Mouse (Mus musculus) kidney, adult 11 months (tissue): Measurements from ENCODE around the gene Akr1cl.
"Not testable (repeated sequence)": the region's sequence is repeated elsewhere in the genome, so short reads cannot be mapped to it uniquely, and the experiment has no call there.

Experiments
- DNase-seq: peaks from one replicate; pipeline ENCODE4 v3.0.0; 2022

The Akr1cl gene

DNA sequence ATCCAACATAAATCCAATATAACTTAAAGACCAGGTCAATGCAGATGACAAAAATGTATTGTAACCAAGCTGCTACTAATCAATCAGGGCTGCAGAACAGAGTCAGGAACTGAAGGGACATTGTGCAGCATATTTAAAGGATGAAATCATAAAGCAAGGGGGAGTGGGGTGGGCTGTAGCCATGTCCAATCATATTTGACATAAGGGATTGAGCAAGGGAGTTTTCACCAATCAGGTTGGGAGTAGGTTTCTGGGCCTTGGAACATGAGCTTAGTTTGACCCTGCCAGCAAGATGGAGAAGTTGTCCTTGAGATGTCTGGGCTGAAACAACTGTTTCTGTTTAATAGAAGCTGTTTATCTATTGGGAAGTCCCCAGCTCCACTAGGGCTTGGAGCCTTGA lies at the start of gene Akr1cl:
Akr1cl (minus strand) TSS at position 119 of the 400 bp plus-strand sequence.
- no peak for DNase-seq

DNA sequence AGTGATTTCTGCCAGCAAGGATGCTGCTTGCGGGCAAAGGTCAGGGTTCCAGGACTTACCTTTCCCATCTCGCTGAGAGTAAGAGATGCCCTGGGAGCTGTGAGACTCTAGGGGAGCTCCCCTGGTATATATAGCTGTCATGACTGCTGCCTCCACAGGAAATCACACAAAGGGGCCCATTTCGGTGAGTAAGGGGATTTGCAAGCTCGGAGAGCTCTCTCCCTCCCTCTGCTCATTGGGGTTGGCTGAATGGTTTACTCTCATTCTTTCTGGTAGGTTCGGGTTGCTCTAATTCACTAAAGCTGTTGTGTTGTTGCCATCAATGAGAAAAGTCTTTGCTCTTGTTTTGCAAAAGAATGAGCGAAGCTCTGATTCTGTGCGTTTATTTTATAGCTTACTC lies 49.6 kb upstream of the Akr1cl start, which contains the start of gene Crygb:
Crygb (minus strand) TSS at position 101 of the 400 bp plus-strand sequence.
- DNase-seq = no peak

DNA sequence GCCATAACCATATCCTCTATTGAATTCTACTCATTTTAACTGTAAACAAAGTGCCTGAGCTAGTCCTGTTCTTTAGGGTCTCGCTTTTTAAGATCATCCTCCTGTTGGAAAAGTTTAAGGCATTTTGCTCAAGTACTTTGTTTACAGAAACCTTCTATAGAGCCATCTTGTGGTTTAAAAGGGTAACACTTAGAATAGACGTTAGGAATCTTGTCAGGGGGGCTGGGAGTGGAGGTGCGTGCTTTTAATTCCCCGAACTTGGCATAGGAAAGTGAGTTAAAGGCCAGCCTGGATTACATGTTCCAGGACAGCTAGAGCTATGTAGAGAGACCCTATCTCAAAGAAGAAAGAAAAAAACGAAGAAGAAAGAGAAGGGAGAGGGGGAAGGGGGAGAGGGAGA lies 43.0 kb upstream of the Akr1cl start:
- DNase-seq = no peak

- DNase-seq = no peak
These were observed 41.0 kb upstream of the Akr1cl start, which contains the start of gene Crygc for GRCm38 (mm10) chr1:65073589-65073988. Crygc (minus strand) TSS chr1:65073689.

DNA sequence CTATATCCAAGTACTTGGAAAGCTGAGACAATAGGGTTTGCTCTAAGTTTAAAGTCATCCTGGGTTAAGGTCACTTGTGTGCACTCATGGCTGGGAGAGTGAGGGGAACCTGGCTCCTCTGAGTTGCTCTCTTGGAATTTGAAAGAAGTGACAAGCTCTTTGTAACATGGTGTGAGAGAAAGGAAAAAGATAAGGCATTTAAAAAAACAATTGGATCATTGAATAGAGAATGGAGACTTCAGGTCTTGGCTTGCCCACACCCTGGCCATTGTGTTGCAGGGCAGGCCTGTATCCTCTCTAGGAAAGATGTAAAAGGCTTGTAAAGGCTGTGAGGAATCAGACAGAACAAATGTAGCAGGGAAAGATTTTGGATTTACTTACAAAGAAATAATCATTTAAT lies 35.3 kb upstream of the Akr1cl start:
- no peak for DNase-seq

DNA sequence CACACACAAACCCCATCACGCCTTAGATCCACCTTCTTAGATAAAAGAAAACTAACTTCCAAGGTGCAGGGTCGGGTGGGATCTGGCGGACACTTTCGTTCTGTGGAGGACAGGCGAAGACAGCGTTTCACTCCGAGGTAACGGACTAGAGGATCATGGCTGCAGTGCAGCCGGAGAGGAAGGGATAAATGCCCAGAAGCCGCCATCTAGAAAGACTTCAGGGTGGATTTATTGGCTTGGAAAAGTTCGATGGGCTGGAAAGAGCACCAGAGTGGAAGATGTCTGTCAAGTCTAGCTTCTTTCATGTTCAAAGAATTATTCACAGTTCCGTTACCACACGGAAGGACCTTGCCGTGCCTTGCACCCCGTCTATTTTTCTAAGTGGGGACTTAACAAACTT lies 31.6 kb upstream of the Akr1cl start:
- no peak for DNase-seq

- DNase-seq = no peak
These were observed 30.8 kb upstream of the Akr1cl start, which contains the start of gene Crygd for GRCm38 (mm10) chr1:65063352-65063751. Crygd (minus strand) TSS chr1:65063452.

DNA sequence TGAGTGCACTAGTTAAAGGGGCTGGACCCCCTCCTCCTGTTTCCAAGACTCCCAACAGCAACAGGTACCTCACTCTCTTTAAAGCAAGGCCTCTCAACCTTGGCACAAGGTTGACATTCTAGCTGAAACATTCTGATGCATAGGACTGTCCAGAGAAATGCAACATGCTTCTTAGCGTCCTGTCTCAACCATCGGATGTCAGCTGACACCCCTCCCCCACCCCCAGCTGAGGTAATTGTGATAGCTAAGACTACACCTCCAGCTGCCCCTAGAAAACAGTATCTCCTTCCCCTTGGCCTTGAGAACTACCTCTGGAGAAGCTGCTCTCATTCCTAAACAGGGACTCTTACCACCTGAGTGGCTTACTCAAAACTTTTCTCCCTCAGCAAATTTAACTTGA lies 19.6 kb upstream of the Akr1cl start:
- no peak for DNase-seq

DNA sequence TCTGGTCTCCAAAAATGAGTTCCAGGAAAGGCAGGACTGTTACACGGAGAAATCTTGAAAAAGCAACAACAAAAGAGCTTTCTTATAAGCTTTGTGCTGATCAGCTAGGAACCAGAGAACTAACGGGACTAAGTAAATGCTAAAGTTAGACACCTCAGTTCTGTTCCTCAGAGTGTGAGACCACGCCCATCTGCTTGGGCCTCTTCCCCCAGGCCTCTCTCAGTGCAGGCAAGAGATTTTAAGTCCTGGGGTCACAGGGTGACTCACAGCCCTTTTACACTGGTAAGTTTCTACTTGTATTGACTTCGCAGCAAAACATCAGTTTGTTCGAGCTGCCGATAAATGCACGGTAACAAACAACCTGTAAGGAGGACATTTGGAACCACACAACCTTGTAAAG lies 19.1 kb upstream of the Akr1cl start:
- no peak for DNase-seq

DNA sequence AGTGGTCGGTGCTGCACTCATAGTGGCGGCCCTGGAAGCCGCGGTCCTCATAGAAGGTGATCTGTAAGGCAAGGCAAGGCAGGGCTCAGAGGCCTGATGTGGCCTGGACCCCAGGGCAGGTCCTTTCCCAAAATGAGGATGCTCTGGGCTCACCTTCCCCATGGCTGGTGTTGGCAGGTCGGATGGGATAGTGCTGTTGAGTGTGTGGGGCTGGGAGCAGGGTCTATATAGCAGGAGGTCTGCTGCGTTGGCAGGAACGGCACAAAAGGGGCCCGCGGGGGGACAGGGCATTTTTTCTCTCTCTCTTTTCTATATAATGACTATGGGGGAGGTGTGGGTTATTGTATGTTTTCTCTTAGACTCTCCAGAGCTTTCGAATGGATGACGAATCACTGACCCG lies 18.4 kb upstream of the Akr1cl start, which contains the start of gene Cryge:
Cryge (minus strand) TSS at position 198 of the 400 bp plus-strand sequence.
- not testable (repeated sequence) for DNase-seq

DNA sequence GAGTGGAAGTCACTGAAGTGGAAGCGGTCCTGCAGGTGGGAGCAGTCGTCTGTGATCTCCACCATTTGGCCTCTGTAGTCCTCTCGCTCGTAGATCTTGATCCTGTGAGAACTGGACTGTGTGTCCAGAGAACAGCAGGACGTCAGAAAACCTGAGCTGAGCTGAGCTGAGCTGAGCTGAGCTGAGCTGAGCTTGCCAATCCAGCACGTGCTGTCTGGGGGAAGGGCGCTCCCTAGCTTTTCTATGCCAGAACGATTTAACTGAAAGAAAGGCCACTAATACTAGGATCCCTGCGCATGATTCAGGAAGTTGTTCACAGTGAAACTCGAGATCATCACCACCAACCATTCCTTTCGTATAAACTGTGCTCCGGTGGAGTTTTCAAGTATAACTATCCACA lies 16.2 kb upstream of the Akr1cl start:
- DNase-seq = peak; percentile 37

- DNase-seq = no peak
These were observed 14.0 kb upstream of the Akr1cl start for GRCm38 (mm10) chr1:65046401-65047109.

DNA sequence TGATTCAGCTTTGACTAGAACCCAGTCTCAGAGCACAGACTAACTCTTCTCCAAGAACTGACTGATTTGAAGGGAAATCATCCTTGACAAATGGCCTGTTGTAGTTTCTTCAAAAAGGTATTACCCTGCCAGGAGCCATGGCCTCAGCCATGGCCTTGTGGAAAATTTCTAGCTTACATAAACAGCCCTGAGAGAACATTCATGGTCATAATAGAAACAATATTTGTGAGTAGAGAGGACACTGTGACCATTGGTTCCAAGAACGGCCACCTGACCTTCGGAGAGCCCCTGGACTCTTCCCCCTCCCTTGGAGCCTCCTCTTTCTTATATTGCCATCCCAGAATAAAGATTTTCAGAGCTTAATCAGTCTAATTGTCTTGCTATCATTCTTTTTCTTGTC lies 10.9 kb upstream of the Akr1cl start:
- DNase-seq = no peak

- no peak for DNase-seq
These were observed 9.3 kb upstream of the Akr1cl start for GRCm38 (mm10) chr1:65041837-65042236.

DNA sequence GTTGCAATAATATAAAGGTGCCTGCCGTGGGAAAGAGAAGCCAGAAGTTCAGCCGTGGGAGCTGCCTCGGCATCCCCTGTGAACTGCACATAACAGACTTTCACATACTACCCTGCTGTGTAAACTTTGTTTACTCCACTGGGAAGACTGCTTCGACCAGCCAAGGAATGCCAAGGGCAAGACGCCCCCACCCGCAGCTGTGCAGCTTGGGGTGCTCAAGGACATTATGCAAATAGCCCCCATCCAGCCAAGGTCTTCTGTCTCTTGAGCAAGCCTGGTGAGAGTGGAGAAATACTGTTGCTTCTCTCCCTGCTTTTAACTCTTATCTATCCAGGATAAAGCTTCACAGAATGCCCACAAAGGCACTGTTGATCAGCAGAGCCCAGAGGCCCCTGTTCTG lies 8.2 kb upstream of the Akr1cl start:
- peak; percentile 5 for DNase-seq

- no peak for DNase-seq
These were observed 7.1 kb upstream of the Akr1cl start for GRCm38 (mm10) chr1:65039679-65040078.

DNA sequence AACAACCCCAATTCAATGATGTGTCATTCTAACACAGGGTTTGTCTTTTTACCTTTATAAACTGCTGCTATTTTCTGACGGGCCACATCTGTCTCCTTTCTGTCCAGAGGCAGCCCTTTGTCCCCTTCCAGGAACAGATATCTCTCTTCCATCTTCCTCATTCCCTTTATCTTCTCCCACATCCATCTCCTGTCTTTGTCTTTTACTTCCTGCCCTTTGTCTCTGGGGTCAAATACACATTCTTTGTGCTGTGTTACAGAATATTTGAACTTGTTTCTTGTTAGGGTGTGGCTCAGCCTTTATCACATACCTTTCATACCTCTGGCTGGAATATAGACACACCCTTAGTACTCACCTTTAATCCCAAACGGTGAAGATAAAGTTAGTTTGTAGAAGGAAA lies 5.0 kb upstream of the Akr1cl start:
- DNase-seq = no peak

GRCm38 (mm10) chr1:65035513-65035912 lies 3.0 kb upstream of the Akr1cl start:
- no peak for DNase-seq

- no peak for DNase-seq
These were observed 4.4 kb downstream of the Akr1cl start for GRCm38 (mm10) chr1:65028206-65028605.

GRCm38 (mm10) chr1:65012726-65013125 lies 19.8 kb downstream of the Akr1cl start:
- no peak for DNase-seq

- peak; percentile 30 for DNase-seq
These were observed 22.4 kb downstream of the Akr1cl start for GRCm38 (mm10) chr1:65010153-65010552.

DNA sequence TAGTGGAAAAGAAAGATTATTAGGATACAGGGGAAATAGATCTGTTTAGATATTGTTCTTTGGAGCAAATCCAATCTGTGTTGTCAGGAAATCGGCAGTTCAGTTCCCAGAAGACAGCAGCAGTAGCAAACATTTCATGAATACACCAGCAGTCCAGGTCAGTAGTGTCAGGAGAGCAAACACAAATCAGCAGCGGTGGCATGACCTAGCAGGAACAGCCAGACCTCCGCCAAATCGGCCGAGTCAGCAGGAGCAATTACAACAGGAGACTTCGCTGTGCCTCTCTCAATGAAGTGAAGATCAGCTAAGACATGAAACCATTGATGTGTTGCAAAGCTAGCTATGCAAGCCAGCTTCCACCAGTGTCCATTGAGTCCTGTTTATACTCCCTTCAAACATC lies 27.0 kb downstream of the Akr1cl start:
- DNase-seq = no peak

DNA sequence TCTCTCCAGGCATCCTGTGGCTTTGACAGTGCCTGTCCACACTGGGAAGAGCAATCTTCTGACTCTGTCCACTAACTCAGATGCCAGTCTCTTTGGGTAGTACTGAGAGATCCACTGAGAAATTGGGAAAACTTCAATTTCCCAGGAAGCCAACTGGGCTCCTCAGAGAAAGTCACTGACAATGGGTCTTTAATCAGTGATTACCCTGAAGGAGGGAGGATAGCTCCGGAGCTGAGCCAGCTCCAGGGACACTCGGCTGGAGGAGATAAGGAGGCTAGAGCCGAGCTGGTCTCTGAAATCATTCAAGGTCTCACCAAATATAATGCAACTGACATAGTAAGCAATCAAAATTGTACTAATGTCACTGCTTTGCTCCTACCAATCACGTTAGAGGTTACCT lies 28.0 kb downstream of the Akr1cl start:
- DNase-seq = no peak

DNA sequence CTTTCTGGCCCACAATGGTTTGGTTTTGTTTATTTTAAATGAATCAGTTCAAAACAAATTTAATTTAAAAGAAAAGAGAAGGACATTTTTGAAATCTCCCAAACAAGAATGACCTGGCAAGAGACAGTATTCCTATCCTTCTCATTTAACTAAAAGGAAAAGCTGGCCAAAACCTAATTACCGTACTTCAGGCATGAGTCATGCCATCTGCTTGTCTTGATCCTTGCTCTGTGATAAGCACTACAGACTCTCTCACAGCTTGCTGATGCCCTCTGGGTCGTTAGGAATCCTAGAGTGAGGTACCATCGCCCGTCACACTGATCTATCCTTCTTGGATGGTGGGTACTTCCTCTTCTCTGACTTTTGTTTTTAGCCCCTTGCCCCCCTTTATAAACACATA lies 39.4 kb downstream of the Akr1cl start:
- DNase-seq = no peak

- no peak for DNase-seq
These were observed 44.4 kb downstream of the Akr1cl start for GRCm38 (mm10) chr1:64988176-64988575.
